Mouse (Mus musculus) ovary, postnatal 36 days (tissue): Measurements from ENCODE around the gene Adamts18.
"Not testable (repeated sequence)": the region's sequence is repeated elsewhere in the genome, so short reads cannot be mapped to it uniquely, and the experiment has no call there.

Experiments used
- DNase-seq: peaks from one replicate; pipeline ENCODE4 v3.0.0; 2022; ENCODE audit warnings: low spot score, mixed read lengths

Gene Adamts18

DNA sequence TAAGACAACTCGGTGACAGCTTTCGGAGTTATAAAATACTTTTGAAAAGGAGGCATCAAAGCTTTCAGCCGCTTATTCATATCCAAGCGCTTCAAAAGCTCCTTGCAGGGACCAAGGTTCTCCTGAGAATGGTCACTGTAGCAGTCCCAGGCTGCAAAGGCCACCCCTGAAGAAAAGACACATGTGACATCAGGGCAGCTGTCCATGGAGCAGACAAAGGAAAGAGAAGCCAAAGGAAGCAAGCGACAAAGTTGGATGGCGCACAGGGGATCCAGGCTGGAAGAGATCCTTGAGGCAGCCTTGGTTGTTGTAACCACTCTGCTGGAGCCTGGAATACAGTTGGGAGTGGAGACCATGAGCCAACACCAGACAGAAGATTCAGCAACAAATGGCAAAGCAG is 10.3 kb downstream of the Adamts18 start:
- no peak for DNase-seq

- no peak for DNase-seq
Observed at GRCm38 (mm10) chr8:113837570-113837915, 11.0 kb downstream of the Adamts18 start.

DNA sequence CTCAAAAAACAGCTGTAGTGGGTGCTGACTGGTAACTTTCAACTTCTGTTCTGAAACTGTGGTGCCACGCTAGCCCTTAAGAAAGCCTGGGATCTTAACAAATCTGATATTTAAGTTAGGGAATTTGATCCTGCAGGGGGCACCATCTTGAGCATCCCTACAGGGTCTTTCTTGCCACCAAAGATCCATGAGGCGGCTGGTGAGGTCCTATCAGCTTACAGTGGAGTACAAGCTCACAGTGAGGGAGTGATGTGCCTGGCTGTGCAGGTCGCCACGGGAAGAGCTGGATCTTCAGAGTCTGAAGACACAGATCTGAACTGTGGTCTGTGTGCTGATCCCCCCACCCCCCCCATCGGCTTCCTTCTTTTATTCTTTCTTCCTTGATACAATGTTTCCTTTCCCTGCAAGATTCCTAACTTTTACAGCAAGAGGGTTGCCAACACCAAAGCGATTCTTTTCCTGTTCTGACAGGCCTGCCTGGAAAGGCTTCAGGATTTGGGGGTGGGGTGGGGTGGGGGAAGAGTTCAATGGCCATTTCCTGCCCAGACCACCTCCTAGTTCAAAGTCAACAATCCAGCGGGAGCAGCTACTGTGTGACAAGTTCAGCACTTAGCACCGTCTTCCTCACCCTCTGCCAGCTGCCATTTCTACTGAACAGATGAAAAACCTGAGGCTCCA is 11.5 kb downstream of the Adamts18 start:
- DNase-seq = no peak

DNA sequence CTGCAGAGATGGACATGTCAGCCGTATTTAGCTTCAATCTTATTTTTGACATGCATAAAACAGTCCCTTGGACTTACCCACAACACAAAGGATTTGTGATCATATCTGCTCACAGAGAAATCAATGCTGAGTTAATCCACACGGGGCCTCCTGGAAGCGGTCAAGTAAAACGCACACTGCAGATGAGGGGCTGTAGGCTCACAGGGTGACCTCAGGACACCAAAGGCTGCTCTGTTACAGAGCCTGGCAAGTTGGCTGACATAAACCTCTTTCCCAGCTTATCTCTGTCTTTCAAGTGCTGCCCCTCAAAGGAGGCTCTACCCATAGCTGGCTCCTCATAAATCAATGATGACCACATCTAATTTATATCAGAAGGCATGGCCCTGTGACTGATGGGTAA is 14.9 kb downstream of the Adamts18 start:
- no peak for DNase-seq

- DNase-seq = no peak
Observed at GRCm38 (mm10) chr8:113827270-113827669, 21.3 kb downstream of the Adamts18 start.

DNA sequence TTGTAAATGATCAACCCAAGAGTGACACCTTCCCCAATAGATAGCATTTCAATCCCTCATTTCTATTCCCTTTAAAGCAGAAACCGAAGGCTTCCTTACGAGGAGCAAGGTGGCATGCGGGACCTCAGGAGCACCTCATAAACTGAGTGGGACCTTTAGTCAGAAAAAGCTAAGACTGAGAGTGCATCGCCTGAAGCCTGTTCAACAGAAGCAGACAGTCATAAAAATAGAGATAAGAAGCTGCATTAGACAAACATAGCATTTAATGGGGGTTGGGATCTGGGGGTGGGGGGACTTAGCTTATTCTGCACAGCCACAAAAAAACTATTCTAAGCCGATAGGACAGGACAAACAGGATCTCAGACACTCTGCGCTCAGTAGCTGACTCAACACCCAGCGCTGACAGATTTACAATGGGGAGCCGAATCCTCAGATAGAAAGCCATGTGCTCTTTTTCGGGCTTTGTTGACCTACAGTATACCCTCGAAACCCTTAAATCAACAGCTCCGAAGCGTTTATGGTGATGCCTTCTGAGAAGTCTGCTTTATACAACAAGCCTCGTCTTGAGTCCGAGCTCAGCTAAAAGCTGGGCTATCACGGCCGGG is 27.5 kb downstream of the Adamts18 start:
- DNase-seq = no peak

GRCm38 (mm10) chr8:113813966-113814365 is 34.6 kb downstream of the Adamts18 start:
- no peak for DNase-seq

- DNase-seq = no peak
Observed at GRCm38 (mm10) chr8:113811521-113811920, 37.0 kb downstream of the Adamts18 start.

- DNase-seq = no peak
Observed at GRCm38 (mm10) chr8:113809929-113810328, 38.6 kb downstream of the Adamts18 start.

GRCm38 (mm10) chr8:113803830-113804611 is 44.5 kb downstream of the Adamts18 start:
- DNase-seq = no peak

DNA sequence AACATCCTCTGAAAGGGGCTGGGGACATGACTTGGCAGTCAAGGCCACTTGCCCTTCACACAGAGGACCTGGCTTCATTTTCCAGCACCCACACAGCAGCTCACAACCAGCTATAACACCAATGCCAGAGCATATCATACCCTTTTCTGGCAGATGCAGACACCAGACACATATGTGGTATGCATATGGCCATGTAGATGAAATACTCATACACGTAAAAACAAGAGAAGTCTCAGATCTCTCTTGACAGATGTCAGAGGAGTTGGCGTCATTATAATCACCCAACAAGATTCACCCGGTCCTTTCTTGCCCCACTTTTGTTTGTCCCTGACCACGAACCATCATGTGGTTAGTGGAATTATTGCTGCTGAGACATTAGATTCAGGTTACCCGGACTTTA is 47.0 kb downstream of the Adamts18 start:
- DNase-seq = no peak

DNA sequence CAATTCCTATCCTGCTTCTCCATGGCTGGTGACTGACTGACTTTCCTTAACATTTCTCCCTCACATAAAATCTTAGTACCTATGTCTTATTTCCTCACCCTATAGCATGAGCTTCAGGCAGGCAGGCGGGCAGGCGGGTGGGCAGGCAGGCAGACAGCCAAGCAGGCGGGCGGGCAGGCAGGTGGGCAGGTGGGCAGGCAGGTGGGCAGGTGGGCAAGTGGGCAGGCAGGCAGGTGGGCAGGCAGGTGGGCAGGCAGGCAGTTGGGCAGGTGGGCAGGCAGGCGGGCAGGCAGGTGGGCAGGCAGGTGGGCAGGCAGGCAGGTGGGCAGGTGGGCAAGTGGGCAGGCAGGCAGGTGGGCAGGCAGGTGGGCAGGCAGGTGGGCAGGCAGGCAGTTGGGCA is 48.0 kb downstream of the Adamts18 start:
- not testable (repeated sequence) for DNase-seq

GRCm38 (mm10) chr8:113799550-113799949 is 49.0 kb downstream of the Adamts18 start:
- DNase-seq = no peak

DNA sequence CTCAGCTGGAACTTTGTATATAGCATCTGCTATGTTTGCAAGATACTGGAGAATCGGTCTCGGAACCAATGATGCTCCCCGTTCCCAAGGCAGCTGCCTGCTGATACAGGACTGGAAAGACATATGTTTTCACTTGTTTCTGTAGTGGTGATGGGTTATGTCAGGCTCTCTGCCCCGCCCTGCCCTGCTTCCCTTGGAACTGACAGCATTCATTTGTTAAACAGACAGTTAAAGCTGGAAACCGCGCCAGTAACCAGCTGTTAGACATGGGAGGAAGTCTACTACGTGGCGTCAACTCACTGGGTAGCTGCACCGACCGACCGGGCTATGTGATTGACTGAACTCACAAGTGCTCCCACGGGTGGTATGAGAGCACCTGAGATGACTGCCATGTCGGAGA is 56.7 kb downstream of the Adamts18 start:
- no peak for DNase-seq

GRCm38 (mm10) chr8:113791061-113791460 is 57.5 kb downstream of the Adamts18 start:
- no peak for DNase-seq

DNA sequence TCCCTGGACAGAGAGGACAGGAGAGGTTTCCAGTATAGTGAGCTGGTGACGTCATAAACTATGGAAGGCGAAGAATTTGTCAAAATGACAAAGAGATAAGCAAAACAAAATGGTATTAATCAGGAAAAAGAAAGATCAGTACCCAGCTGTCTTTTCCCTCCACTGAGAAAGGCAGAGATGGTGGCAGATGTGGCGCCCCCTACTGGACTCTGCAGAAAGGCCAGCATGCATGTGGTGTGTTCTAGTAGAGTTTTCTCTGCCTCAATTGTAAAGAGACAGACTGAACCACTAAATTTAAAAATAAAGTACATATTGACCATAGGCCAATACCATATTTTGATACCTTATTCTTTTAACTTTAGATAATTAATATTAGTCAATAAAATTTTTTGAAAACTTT is 64.8 kb downstream of the Adamts18 start:
- DNase-seq = no peak

DNA sequence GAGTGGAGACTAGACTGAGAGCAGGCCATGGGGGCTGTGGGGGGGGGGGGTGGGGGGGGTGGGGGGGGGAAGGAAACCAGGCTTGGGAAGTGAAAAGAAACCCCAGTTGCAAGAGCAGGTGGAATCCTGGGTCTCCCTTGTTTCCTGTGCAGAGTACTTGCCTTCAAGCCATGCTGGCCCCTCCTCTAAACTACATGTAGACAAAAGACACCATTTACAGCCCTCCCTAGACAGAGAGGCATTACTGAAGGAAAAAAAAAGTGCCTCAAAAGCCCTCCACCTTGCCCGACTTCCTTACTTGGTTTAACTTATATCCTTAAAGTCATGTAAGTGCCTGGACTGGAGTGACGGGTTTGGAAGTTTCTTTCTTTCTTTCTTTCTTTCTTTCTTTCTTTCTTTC is 67.0 kb downstream of the Adamts18 start:
- DNase-seq = no peak

DNA sequence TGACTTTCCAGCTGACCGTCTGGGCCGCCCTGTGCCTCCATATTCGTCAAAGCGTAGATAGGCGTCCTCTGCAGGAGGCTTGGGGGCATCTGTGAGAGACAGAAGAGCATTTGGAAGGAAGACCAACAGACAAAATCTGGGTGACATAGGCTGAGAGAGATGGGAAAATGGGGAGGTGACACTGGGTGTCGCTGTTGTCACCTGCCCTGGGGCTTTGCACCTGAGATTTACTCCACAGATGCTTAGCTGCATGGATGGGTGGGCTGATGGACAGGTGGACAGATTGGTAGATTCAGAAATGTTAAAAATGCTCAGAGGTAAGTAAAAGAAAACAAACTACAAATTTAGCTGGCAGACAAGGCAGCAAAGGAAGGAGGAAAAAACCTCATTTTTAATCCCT is 73.2 kb downstream of the Adamts18 start:
- DNase-seq = no peak

DNA sequence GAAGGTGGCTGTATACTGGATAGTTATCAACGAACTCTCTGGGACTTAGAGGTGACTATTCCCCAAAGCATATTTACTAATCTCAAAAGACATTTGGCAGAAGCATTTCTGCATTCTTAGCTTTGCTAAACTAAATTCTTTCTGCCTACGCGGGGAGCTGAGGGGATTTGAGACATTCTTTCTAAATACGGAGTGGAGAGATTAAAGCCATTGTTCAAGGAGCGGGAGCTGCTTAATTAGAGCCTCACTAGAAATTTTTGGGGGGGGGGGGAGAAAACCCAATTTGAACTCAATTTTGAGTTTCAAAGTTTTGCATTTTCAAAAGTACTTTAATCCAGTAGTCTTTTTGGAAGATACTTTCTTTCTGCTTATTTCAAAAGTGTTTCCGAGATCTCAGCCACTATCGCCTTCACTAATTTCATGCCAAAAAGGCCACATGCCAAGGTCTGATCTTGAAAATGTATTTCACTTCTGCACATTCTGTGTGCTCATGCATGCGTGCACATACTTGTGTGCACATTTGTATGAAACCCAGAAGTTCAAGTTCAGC is 79.6 kb downstream of the Adamts18 start:
- no peak for DNase-seq

- no peak for DNase-seq
Observed at GRCm38 (mm10) chr8:113765121-113765520, 83.4 kb downstream of the Adamts18 start.

DNA sequence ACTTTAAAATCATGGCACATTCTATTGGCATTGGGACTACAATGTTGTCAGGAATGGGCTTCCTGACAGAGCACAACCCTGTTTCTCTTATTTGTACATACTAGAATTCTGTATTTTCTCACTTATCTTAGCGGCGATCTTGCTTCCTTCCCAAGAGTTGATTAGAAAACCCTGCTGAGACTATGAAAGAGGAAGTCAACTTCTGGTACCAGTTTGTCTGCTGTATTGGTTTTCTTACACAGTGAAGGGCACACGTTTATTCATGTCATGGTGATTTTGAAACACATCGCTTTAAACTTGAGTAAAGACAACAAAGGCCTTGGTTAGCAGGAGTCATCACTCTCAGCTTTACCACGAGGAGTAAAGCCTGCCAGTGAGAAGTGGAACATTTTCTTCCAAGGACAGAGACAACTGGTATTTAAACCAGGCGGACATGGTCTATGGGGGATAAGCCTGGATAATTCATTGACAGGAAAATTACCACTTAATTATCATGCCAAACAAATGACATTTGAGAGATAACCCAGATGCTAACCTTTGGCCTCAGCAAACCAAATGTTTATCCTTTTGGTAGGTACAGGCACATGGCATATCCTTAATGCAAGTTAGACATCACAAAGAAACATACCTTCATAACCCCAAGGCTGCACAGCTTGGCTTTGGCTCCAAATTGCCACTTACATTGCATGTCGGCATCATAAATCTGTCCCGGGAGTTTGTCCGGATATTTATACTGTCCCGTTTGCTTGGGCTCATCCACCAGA is 84.8 kb downstream of the Adamts18 start:
- DNase-seq = no peak

DNA sequence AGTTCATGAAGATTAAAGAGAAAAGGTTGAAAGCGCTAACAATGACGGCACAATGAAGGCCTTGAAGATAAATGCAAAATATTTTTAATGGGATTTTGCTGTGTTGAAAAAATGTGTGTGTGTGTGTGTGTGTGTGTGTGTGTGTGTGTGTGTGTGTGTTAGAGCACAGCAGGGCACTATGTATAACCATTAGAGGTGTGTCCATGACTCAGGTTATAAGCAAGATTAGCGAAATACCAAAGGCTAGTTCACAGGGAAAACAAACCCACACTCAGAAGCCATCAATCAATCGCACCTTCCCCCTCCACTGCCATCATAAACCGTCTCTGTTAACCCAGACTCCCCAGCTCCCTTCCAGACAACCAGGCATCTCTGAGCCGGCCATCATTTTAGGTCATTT is 86.4 kb downstream of the Adamts18 start:
- DNase-seq = no peak
